Mouse (Mus musculus) cortical plate, adult 2 months (tissue): Measurements from ENCODE around the gene Sycp2.

Experiments used
- CTCF ChIP-seq: fragments of 200-500 bp; IDR thresholded peaks from 2 replicates; pipeline ENCODE4 v1.5.1; 2011; ENCODE audit warnings: mild to moderate bottlenecking, control low read depth, low read length; ENCODE audit not compliant: insufficient read depth; ENCODE audit errors: extremely low read depth
- POLR2A ChIP-seq: fragments of 200-500 bp; IDR thresholded peaks from 2 replicates; pipeline ENCODE4 v1.6.1; 2011; ENCODE audit warnings: mild to moderate bottlenecking, low read length, control low read depth; ENCODE audit not compliant: insufficient read depth; ENCODE audit errors: extremely low read depth

DNA sequence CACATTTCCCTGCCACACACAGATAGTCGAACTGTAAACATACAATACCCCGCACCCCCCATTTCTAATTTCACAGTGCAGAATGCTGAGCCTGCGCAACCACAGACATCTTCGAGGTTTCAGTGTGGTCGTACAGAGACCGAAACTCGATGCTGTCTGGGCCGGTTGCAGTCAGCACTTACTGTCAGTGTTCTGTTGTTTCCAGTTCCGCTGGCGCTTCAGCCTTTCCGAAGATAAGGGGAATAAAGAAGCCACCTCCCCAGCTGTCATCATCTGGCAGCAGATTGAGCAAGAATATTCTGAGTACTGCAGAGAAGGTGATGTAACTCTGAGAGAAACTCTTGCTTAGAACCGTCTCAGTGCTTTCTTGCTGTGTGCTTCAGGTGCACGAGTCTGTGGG lies 8.9 kb upstream of the Sycp2 start:
- no peak for TF ChIP-seq CTCF
- TF ChIP-seq POLR2A: no peak
